Mouse (Mus musculus) spleen, postnatal 10 days (tissue): ENCODE data around the gene Gna15.

Experiments
- DNase-seq, 2 experiments: peaks; one replicate each; pipeline ENCODE4 v3.0.0; 2021 to 2022; ENCODE audit warnings: low spot score in 2 of 2

Gna15 gene

DNA sequence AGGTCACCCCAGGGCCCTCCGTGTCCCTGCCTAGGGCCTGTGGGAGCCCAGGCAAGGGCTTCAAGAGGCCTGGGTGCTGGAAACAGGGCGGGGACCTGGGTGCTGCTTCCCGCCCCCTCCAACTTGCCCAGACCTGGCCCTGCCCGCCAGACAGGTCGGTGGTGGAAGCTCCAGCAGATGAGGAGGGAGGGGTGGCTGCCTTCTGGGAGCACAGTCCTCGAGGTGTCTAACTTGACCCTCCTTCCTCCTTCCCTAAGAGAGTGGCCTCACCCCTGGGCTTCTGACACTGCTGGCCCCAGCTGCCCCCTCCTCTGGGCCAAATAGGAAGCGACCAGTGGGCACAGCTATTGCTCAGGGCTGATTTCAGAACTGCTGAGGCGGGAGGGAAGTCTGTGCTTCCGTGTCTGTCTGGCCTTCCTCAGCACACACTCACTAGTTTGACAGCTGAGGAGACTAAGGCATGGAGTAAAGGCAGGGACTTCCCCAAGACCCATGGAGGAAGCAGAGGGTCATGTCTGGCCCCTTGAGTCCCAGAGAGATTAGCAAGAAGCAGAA is at the start of gene Gna15:
Gna15 (minus strand) TSS at position 175 of the 555 bp plus-strand sequence.
- DNase-seq = peak in 1 of 2 experiments; percentile 45

DNA sequence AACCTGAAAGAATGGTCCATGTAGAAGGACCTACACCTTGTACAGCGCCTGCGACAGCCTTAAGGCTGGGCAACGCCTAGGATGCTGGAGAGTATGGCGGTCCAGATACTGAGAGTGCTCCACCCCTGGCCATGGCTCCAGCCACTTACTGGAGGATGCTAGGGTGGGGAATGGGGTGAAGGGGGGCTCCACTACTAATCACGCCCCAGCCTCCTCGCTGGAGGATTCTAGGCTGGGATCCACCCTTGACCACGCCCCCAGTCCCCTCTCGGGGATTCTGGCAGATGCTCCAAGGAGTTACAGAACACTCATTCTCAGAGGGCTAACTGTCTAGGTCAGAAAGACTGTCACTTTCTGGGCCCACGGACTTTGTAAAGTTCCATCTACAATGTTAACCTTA is 49.0 kb upstream of the Gna15 start:
- DNase-seq = peak in 1 of 2 experiments; percentile 40

GRCm38 (mm10) chr10:81572133-81572671 is 48.2 kb upstream of the Gna15 start:
- no peak for DNase-seq

DNA sequence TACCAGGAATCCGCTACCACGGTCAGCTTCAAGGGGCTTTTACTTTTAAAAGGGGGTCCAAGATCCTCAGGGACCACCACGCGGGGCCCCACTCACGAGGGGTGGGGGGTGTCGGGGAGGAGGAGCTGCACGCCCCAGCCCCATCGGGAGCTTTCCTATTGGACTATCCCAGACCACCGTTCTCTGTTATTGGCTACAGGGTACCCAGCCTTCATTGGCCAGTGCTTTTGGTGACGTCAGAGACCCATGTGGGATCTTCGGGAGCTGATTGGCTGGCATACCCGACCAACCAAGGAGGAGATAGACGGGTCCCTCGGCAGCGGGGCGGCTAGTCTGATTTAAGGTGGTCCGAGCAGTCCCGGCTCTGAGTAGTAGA is 47.5 kb upstream of the Gna15 start:
- peak; percentile 79 to 92 for DNase-seq

DNA sequence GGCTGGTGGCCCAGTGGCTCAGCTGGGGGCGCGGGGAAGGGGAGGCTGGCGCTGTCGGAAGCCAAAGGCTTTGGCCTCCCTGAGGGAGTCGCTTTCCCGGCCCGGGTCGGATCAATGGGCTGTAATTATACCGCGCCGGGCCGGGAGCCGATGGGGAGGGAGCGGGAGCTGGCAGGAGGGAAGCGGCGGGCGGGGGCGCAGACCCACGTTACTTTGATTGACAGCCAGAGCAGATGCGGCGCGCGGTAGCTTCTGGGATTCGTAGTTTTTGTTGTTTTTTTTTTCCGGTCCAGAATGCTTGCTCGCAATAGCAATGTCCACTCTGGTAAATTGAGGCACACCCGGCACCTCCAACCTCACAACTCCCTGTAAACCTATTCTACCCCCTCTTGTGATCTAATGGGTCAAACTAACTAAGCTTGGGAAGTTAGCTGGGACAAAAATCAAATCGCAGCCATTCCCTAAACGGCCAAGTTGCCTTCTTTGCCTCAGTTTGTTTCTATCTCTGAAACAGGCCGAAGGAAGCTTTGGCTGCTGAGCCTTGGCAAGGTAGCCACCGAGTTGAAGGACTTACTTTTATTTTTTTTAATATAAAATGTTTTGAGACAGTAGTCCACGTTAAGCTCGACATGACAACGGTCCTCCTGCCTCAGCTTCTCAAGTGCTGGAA is 46.9 kb upstream of the Gna15 start:
- peak; percentile 67 to 84 for DNase-seq

GRCm38 (mm10) chr10:81570238-81570800 is 46.3 kb upstream of the Gna15 start:
- DNase-seq = no peak

GRCm38 (mm10) chr10:81569507-81570237 is 45.6 kb upstream of the Gna15 start:
- DNase-seq = no peak

- no peak for DNase-seq
These were observed 44.6 kb upstream of the Gna15 start for GRCm38 (mm10) chr10:81568381-81569191.

GRCm38 (mm10) chr10:81565257-81566228 is 41.5 kb upstream of the Gna15 start:
- DNase-seq = no peak

GRCm38 (mm10) chr10:81564734-81565133 is 40.7 kb upstream of the Gna15 start:
- peak in 1 of 2 experiments; percentile 81 for DNase-seq

DNA sequence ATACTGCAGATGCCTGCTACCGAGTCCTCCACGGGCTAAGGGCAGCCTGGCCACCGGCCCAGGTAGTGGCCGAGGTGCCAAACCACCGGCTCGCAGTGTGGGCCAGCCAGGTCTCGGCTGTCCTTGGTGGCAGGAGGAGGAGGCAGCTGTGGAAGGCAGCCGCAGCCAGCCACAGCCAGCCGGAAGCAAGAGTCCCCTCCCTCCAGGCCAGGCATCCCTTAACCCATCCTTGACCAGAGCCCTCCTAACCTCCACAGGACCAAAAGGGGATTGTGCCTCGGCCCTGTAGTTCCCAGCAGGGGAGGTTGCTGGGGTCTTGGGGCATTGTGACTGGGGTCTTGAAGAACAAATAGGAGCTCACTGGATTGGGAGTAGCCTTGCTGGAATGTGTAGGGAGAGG is 40.2 kb upstream of the Gna15 start:
- no peak for DNase-seq

DNA sequence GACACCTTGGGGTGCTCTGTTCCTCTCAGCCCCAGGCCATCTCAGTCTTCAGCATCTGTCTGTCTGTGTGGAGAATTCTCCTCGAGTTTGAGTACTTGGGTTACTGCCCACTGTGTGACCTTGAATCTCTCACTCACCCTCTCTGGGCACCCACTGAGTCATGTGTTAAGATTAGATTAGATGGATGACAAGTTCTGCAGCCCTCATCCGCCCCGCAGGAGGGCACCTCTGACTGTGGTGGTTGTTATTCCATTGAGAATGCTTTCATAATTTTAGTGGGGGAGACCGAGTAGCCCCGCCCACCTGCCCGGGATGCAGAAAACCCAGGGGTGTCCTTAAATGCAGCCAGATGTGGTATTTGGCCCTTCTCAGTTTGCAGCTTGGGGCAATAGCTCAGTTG is 39.5 kb upstream of the Gna15 start:
- DNase-seq = no peak

- no peak for DNase-seq
These were observed 38.4 kb upstream of the Gna15 start for GRCm38 (mm10) chr10:81562411-81562810.

DNA sequence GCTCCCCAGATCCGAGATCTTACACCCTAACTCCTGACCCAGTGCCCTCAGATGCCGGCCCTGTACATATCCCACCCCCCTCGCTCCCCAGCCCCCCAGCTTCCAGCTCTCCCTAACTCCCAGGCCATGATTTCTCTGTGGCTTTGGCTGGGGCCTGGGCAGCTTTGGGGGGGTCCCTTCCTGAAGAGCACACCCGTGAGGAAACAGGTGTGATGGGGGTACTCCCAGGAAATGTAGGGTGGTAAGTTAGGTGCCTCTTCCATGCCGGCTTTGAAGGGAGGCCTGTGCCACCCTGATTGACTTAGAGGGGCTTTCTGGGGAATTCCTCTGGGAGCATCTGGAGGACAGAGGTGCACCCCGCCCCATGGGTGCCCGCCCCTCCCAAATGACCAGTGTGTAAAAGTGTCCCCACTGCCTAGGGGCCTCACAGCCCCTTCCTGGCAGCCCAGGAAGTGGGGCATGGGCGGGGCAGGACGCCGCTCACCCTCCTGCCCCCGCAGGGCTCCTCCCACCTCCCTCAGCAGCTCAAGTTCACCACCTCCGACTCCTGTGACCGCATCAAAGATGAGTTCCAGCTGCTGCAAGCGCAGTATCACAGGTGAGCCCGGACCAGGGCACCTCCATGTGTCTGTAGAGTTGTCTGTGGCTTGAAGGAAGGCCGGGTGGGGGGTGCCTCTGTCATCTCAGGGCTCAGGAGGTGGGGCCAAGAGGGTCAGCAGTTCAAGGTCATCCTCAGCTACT is 36.9 kb upstream of the Gna15 start:
- DNase-seq = peak; percentile 50 to 76

DNA sequence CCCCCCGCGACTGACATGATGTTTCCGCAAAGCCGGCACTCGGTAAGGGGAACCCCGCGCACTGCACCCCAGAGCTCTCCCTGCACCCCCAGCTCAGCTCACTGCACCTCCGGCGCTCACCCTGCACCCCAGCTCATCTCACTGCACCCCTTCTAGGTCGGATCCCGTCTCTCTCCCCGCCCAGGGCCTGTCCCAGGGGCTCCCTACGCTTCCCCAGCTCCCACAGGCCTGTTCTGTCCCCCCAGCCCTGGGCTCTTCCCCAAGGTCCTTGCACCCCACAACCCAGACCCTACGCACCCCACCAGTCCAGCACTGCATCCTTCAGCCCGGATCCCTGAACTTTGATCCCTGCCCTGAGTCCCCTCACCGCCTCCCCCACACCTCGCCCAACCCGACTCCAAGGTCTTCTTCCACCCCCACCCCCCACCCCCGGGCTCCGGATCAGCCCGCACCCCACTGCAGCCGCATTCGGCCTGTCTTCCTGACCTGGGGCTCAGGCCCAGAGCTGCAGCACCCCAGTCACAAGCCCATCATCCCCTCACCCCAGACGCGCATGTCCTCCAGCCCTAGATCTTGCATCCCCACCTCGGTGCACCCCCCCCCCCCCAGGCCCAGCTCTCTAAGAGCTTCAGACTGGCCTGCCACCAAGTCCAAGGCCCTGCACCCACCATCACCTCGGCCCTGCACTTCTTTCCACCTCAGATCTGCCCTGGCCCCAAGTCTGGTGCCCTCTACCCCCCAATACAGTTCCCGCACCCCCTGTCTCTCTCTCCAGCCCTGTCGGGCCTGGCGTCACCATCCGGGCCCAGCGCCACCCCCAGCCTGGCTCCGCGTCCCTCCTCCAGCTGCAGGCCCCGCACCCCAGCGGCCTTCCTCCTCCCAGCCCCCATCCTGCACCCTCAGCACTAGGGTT is 35.9 kb upstream of the Gna15 start:
- DNase-seq = peak; percentile 71 to 75

DNA sequence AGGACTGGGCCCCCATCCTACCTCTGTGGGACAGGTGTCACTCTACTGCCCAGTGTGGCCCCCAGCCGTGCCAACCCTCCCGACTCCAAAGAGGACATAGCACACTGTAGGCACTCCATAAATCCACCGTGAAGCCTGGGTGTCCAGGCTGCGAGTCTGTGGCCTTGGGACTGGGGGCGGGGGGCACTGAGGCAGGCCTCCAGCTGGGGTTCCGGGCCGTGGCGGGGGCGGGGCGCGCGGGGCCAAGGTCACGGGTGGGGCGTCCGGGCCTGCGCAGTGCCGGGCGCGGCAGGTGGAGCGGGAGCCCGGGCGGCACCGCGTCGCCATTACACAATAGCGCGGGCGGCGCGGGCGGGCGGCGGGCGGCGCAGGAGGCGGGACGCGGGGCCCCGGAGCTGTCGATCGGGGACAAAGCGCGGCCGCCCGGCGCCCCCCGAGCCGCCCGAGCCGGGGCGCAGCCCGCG is 35.2 kb upstream of the Gna15 start, which contains the start of gene Aes:
Aes (plus strand) TSS at position 326 of the 464 bp plus-strand sequence.
- peak; percentile 68 to 81 for DNase-seq

DNA sequence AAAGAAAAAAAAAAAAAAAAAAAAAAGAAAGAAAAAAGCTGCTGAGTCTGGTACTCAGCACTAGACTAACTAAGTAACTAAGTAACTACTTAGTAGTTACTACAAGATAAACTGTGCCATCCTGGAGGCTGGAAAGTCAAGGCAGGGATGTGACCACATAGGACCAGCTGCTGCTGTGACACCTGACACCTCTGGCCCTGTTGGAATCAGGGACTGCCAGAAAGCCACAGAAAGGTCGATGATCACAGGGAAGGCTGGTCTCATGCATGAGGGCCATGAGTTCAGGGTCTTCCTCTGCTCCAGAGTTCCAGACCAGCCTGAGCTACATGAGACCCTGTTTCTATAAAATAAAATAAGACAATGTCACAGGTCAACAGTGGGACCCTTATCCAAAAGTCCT is 33.5 kb upstream of the Gna15 start:
- no peak for DNase-seq

- peak in 1 of 2 experiments; percentile 54 for DNase-seq
These were observed 32.3 kb upstream of the Gna15 start for GRCm38 (mm10) chr10:81556282-81556681.
